Mouse (Mus musculus) small intestine, adult 2 months (tissue): ENCODE results near the gene Prpf31. TPM values are rescaled to one million over a fixed set of nuclear protein-coding genes. Genes with fewer than 3 reads are reported as not detected.

ENCODE experiments used
- H3K27ac ChIP-seq: fragments of 200-500 bp; 2 replicates; pipeline ENCODE4 v1.5.1; 2012; ENCODE audit warnings: low read depth, low read length, control low read depth, inconsistent platforms; ENCODE audit not compliant: insufficient read depth
- H3K27me3 ChIP-seq: fragments of 200-500 bp; 2 replicates; pipeline ENCODE4 v1.6.1; 2012; ENCODE audit warnings: mild to moderate bottlenecking, moderate library complexity, low read length, inconsistent platforms; ENCODE audit not compliant: control insufficient read depth, insufficient read depth
- H3K36me3 ChIP-seq: fragments of 200-500 bp; 2 replicates; pipeline ENCODE4 v1.6.1; 2012; ENCODE audit warnings: mild to moderate bottlenecking, low read length, control low read depth, inconsistent platforms; ENCODE audit not compliant: control insufficient read depth, insufficient read depth
- H3K4me1 ChIP-seq: fragments of 200-500 bp; 2 replicates; pipeline ENCODE4 v1.6.1; 2012; ENCODE audit warnings: low read length, inconsistent platforms, mixed read lengths; ENCODE audit not compliant: control insufficient read depth, insufficient read depth, insufficient read length
- H3K4me3 ChIP-seq: fragments of 200-500 bp; 2 replicates; pipeline ENCODE4 v1.5.1; 2012; ENCODE audit warnings: low read depth, mild to moderate bottlenecking, control low read depth, inconsistent platforms, low read length, moderate library complexity
- CTCF ChIP-seq: fragments of 200-500 bp; IDR thresholded peaks from 2 replicates; pipeline ENCODE4 v1.5.1; 2012; ENCODE audit warnings: low read depth, mild to moderate bottlenecking, control low read depth, inconsistent platforms, low read length, moderate library complexity, mixed read lengths; ENCODE audit not compliant: insufficient replicate concordance, insufficient read length; ENCODE audit errors: extremely low read depth
- POLR2A ChIP-seq: fragments of 200-500 bp; IDR thresholded peaks from 2 replicates; pipeline ENCODE4 v1.6.1; 2012; ENCODE audit warnings: low read depth, mild to moderate bottlenecking, control low read depth, inconsistent platforms, low read length, moderate library complexity
- WGBS: fragments of 180-500 bp; shearing (Covaris S2); methylation state at CpG from one replicate; pipeline ENCODE4 v1.1.7; 2018; 5-methylcytosine and 5-hydroxymethylcytosine counted together
- polyA plus RNA-seq: library from polyadenylated mRNA; depleted of rRNA; stranded (reverse); fragments of >200 nt; gene quantifications from 2 replicates; pipeline ENCODE4 v1.2.3, GENCODE M21; 2012

Prpf31 gene
- polyA plus RNA-seq, 1 experiment: 16.7 TPM

DNA sequence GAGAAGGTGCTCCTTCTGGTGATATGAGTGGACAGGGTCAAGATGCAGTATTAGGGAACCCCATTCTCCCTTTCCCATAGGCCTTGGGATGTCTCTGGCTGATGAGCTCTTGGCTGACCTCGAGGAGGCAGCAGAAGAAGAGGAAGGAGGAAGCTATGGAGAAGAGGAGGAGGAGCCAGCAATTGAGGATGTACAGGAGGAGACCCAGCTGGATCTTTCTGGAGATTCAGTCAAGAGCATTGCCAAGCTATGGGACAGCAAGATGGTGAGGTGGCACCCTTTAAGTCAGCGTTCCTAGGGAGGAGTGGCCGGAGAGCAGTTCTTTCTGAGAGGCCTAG, 662 bp downstream of the Prpf31 start:
- WGBS: 45% methylated on average over 3 of the region's 3 CpGs
- Histone ChIP-seq H3K36me3 (peaks cover 10% of the 10 kb centered on the region; the same call in 1 of the 2 replicates), H3K4me1 (peaks cover 13% of the 10 kb centered on the region), H3K27ac (no peak overlapping the region), H3K27me3 (no peaks in the 10 kb centered on the region), H3K4me3 (peak overlapping the region; percentile 80)
- TF ChIP-seq POLR2A (no peak), CTCF (no peak)

- Histone ChIP-seq H3K4me1 (peaks cover 10% of the 10 kb centered on the region; the same call in 1 of the 2 replicates), H3K4me3 (no peak overlapping the region), H3K27ac (no peak overlapping the region), H3K27me3 (no peaks in the 10 kb centered on the region), H3K36me3 (peaks cover 20% of the 10 kb centered on the region)
- WGBS: 51% methylated on average over 5 of the region's 5 CpGs
- TF ChIP-seq POLR2A: no peak
- TF ChIP-seq CTCF: no peak
Measured at GRCm38 (mm10) chr7:3643412-3643811, 13.6 kb downstream of the Prpf31 start.

- no peak for TF ChIP-seq POLR2A
- TF ChIP-seq CTCF: no peak
- Histone ChIP-seq H3K27me3 (no peaks in the 10 kb centered on the region), H3K36me3 (peaks cover 20% of the 10 kb centered on the region), H3K4me3 (no peak overlapping the region), H3K27ac (no peak overlapping the region), H3K4me1 (peaks cover 10% of the 10 kb centered on the region; the same call in 1 of the 2 replicates)
- 11% methylated on average over 9 of the region's 9 CpGs for WGBS
Measured at GRCm38 (mm10) chr7:3643843-3644242, 14.1 kb downstream of the Prpf31 start.

GRCm38 (mm10) chr7:3644348-3644671, 14.5 kb downstream of the Prpf31 start:
- Histone ChIP-seq H3K27ac (no peak overlapping the region), H3K4me1 (peaks cover 10% of the 10 kb centered on the region; the same call in 1 of the 2 replicates), H3K36me3 (peaks cover 19% of the 10 kb centered on the region), H3K4me3 (peak overlapping the region; percentile 7), H3K27me3 (no peaks in the 10 kb centered on the region)
- 0% methylated on average over 11 of the region's 11 CpGs for WGBS
- TF ChIP-seq CTCF (no peak), POLR2A (no peak)

DNA sequence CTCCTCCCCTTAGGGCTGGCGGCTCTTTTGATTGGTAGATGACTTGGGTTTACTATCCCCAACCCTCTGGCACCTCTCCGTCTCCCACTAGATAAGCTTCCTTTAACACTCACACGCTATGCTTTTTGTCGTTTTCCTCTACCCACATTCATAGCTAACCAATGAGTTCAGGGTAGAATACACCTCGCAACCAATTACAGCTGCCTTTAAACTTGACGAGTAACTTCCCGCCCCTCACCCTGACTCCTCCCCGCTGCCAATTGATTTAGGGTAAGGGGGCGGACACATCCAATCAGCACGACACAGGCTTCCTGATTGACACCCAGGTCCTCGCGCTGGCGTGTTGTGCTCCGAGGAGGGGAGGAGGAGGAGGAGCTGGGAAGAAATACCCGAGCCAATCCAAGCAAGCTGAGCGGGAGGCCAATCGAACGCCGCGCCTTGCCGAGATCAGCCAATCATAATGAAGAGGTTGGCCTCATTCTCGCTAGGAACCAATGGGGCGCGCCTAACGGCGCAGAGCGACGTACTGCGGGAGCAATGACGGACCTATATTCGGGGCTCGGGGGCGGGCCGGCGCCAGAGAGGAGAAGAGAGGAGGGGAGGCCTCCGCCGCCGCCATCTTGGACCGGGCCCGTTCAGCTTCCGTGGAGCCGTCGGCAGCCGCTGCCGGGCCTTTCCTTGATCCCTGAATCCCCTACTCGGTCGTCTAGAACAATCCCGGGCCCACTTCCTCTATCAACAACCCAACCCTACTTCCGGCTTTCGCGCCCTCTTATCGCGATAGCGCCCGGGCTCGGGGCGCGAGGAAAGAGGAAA, 15.1 kb downstream of the Prpf31 start, which contains the start of gene Cnot3:
Gene Cnot3, plus strand, starts transcription at position 597 of the 816 bp plus-strand sequence.
- H3K4me1 ChIP-seq: peaks cover 10% of the 10 kb centered on the region; the same call in 1 of the 2 replicates
- no peaks in the 10 kb centered on the region for H3K27me3 ChIP-seq
- peak within 1 kb of the TSS; percentile 96 for H3K4me3 ChIP-seq
- peaks cover 14% of the 10 kb centered on the region for H3K36me3 ChIP-seq
- TF ChIP-seq POLR2A (no peak), CTCF (no peak)
- WGBS: under 1% methylated on average over 58 of the region's 58 CpGs
- H3K27ac ChIP-seq: peak within 1 kb of the TSS; percentile 91

GRCm38 (mm10) chr7:3645488-3646025, 15.8 kb downstream of the Prpf31 start:
- Histone ChIP-seq H3K27me3 (no peaks in the 10 kb centered on the region), H3K27ac (peak overlapping the region; percentile 91), H3K36me3 (peaks cover 9% of the 10 kb centered on the region; the same call in 1 of the 2 replicates), H3K4me1 (peaks cover 10% of the 10 kb centered on the region; the same call in 1 of the 2 replicates), H3K4me3 (peak overlapping the region; percentile 96)
- TF ChIP-seq CTCF (no peak), POLR2A (no peak)
- under 1% methylated on average over 56 of the region's 58 CpGs for WGBS

- Histone ChIP-seq H3K4me1 (peaks cover 10% of the 10 kb centered on the region; the same call in 1 of the 2 replicates), H3K36me3 (peaks cover 9% of the 10 kb centered on the region), H3K4me3 (peak overlapping the region; percentile 96), H3K27ac (peak overlapping the region; percentile 91; the same call in 1 of the 2 replicates), H3K27me3 (no peaks in the 10 kb centered on the region)
- TF ChIP-seq POLR2A: no peak
- no peak for TF ChIP-seq CTCF
- 2% methylated on average over 9 of the region's 9 CpGs for WGBS
Measured at GRCm38 (mm10) chr7:3646188-3646587, 16.4 kb downstream of the Prpf31 start.
